Mouse (Mus musculus) retina, postnatal 1 day (tissue): ENCODE results near the gene Sdhd.
"Not testable (repeated sequence)": the region's sequence is repeated elsewhere in the genome, so short reads cannot be mapped to it uniquely, and the experiment has no call there.

Experiments used
- DNase-seq: peaks from one replicate; pipeline ENCODE4 v3.0.0-alpha.2; 2012

Sdhd gene

DNA sequence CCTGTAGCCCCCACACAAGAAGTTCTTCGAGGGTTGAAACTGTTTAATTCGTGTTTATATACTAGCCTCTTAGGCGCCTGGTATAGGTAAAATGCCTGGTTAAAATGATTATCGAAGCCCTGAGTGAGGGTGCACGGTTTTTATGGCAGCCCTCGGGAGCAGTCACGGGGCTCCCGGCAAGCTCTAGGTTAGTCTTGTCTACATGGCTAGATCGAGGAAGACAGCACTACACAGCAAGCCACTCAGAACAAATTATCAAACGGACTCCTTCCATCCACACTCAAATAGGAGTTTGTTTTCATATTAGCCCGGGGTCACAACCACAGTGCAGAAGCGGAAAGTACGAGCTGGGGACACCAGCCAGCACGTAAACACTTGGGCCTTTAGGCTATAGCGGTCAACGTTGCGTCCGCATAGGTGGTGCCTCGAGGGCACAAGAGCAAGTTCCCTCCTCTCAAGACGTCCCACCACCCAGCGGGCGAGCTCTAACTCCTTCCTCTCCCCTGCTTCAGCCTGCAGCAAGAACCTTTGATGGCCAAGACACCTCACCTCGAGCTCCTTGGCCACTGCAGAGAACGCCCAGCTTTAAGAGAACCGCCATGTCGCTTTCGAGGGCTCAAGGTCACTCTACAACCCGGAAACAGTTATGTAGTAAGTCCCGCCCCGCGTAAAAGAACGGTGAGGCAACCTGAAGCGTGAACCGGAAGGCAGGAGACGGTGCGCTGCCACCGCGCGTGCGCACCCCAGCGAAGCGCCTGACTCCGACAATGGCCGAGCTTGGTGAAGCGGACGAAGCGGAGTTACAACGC lies at the start of gene Sdhd, which contains the start of gene Timm8b:
Gene Sdhd, minus strand, starts transcription at position 624 of the 809 bp plus-strand sequence.
Gene Timm8b, plus strand, starts transcription at position 722 of the 809 bp plus-strand sequence.
- DNase-seq, result peak; percentile 98

DNA sequence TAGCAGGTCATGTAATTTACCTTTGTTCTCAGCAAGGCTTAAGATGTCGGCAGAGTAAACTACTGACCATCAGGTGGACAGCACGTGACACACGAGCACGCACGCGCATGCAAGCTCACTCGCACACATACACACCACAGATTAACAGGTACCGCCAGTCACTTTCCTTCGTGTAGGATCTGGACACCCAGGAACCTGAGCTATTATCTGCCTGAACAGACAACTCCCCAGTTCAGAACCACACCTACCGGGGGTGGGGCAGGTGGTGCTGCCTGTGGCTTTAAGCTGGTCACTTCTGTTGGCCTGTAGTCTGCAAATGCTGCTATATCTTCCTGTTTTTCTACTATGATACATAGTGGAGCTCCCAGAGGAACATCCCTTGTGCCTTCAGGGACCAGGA lies 46.9 kb upstream of the Sdhd start:
- DNase-seq, result no peak

- DNase-seq, result no peak
Observed at GRCm38 (mm10) chr9:50646826-50647370, 43.3 kb upstream of the Sdhd start.

GRCm38 (mm10) chr9:50634270-50634669 lies 30.7 kb upstream of the Sdhd start:
- DNase-seq, result no peak

DNA sequence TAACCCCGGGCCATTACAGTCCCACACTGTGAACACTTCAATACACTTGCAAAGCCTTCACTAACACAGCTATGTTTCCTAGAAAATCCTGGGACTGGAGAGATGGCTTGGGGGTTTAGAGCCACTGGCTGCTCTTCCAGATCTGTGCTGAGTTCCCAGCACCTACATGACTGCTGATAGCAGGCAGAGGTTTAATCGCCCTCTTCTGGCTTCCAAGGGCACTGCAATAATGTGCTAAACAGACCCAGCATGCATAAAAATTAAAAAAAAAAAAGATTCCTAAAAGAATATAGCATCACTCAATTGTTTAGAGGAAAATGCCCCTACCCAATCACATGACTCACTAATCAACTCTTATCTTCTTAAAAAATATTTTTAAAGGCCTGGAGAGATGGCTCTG lies 29.4 kb upstream of the Sdhd start:
- DNase-seq, result peak; percentile 23

DNA sequence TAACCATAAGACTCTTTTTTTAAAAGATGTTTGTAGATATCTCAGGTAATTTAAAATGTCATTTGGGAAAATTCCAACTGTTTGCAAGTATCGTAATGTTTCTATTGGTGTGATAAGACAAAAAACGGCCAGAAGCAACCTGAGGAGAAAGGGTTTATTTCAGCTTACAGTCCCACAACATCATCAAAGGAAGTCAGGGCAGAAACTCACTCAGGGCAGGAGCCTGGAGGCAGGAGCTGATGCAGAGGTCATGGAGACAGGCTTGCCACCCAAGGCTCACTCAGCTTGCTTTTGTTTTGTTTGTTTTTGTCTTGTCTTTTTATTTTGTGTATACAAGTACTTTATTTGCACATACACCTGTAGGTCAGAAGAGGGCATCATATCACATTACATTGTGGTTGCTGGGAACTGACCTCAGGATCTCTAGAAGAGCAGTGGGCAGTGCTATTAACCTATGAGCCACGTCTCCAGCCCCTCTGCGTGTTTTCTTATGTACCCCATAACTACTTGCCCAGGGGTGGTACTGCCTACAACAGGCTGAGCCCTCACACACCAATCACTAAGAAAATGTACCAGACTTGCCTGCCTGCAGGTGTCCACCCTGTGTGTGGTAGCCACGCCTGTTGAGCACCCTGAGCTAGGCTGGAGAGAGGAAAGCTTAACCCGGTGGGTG lies 28.5 kb upstream of the Sdhd start:
- no peak for DNase-seq

DNA sequence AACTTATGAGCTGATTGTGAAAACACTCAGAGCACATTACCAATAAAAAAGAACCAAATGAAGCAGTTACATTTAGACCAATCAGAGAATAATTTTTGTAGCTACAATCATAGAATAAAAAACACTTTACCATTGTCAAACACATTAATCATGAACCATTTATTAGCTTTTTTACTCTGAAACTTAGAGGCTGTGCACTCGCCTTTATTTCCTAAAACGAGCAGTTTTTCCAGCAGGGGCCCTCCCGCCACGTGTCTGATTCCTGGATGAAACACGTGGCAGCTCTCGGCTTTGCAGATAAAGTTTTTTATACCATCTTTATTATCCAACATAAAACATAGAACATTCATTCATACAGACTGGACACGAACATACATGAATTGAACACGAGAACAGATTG lies 27.3 kb upstream of the Sdhd start:
- not testable (repeated sequence) for DNase-seq

- no peak for DNase-seq
Observed at GRCm38 (mm10) chr9:50617794-50618330, 14.2 kb upstream of the Sdhd start.

DNA sequence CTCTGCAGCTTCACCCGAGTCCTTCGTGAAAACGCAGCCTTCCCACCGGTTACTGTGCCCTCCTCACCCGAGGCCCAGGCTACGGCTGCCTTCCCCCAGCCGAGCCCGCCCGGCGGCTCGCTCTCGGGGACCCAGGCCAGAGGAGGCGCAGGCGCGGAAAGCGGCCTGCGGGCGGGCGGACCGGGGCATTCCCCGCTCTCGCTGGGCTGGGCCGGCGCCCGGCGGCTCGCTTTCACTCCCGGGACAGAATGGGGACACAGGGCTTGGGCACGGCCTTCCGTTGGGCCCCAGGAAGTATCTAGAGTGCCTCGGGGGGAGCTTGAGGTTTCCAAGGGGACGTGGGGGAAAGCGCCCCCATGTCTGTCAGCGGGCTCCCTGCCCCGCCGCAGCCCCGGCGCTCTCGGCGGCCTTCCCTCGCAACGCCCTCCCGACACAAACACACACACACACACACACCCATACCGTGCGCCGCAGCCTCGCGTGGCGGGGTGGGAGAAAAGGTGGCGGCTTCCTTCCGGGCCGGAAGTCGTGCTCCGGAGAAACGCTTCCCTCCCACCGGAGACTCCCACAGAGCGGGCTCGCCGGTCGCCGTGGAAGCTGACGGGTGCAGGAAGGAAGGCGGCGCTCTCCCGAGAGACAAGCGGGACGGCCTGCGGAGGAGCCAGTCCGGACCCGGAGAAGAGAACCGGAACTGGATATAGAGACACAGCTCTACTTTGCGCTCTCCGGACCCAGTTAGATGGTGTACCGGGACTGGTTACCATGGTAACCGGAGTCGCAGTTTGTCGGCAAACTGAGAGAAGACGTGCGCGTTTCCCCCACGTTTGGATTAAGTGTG lies 13.4 kb upstream of the Sdhd start, which contains the start of the genes Pih1d2 and Nkapd1:
Gene Pih1d2, plus strand, starts transcription at position 556 of the 838 bp plus-strand sequence.
Gene Nkapd1, minus strand, starts transcription at position 699 of the 838 bp plus-strand sequence.
- DNase-seq, result peak; percentile 95

GRCm38 (mm10) chr9:50616161-50616560 lies 12.5 kb upstream of the Sdhd start:
- DNase-seq, result no peak

GRCm38 (mm10) chr9:50612115-50612514 lies 8.5 kb upstream of the Sdhd start:
- no peak for DNase-seq

- DNase-seq, result no peak
Observed at GRCm38 (mm10) chr9:50604338-50604737, 726 bp upstream of the Sdhd start.

DNA sequence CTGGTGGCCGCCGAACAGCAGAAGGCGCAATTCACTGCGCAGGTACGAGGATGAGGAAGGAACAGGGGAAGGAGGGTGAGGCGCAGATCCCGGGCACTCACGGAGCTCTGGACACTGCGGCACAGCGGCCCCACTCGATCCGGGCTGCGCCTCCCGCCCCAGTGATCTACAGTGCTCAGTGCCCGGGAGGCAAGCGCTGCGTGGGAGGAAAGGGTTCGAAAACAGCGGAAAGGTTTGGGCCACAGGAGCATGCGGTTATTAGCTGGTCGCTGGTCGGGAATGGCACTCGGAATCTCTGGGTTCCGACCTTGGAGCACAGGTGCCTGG lies 349 bp upstream of the Sdhd start:
- DNase-seq, result no peak

DNA sequence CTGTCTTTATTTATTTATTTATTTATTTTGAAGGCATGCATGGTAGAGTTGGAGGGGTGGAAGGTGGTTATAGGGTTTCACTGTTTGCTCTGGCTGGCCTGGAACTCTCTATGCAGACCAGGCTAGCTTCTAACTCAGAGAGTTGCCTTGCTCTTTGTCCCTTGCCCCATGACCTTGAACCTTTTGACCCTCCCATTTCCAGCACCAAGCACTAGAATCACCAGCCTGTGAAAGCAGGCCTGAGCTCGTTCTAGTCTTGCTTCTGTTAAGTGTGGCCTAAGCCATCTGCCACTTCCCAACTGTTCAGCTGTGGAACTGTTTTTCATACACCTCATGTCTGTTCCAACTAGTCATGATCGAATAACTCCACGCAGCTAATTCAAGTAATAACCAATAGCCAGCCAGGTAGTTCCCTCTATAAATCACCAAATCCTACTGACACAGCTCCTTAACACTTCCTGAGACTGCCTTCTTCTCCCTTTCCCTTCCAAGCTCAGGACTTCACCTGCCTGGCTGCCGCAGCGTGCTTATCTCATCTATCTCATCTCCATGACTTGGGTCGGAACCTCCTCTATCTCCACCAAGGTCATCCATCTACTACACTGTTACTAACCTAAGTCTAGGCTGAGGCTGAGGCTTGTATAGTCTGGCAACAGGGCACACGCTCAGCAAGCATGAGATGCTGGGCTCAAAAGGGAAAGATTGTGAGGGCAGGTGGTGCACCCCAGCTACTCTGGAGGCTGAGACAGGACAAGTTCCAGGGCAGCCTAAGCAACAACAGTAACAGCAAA lies 1.4 kb downstream of the Sdhd start:
- no peak for DNase-seq

DNA sequence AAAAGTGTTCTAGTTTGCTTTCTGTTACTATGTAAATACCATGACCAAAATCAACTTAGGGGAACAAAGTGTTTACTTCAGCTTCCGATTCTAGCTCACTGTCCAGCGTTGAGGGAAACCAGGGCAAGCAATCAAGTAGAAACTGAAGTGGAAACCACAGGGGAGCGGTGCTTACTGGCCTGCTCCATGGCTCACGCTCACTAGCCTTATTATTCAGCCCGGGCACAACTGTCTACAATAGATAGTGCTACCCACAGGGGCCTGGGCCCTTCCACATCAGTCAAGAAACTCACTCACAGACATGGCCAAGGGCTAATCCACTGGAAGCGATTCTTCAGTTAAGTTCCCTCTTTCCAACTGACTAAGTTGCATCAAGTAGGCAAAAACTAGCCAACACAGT lies 2.1 kb downstream of the Sdhd start:
- no peak for DNase-seq

GRCm38 (mm10) chr9:50596973-50597372 lies 6.6 kb downstream of the Sdhd start:
- no peak for DNase-seq

DNA sequence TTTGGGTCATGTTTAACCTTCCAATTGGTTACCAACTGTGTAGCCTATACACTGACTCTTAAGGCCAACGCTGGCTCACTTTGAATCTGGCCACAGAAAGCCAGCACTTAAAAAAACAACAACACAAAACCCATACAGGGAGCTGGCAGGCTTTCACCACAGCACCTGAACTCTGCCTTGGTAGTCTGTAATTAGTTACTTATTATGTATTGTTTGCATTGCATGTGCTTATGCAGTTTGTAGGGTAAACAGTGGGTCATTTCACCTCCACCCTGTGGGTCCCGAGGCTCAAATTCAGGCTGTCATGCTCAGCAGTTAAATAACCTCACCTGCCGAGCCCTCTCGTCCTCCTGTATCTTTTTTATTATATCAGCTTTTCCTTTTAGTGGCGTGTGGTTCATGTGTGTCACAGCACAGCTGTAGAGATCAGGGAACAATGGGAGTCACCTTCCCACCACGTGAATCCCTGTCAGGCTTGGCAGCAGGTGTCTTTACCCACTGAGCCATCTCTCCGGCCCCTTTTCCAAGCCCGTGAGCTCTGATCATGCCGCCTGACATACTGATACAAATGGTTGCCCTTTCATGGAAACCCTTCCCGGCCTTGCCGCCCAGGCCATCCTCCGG lies 8.7 kb downstream of the Sdhd start:
- no peak for DNase-seq

GRCm38 (mm10) chr9:50593544-50593943 lies 10.1 kb downstream of the Sdhd start:
- DNase-seq, result peak; percentile 63

DNA sequence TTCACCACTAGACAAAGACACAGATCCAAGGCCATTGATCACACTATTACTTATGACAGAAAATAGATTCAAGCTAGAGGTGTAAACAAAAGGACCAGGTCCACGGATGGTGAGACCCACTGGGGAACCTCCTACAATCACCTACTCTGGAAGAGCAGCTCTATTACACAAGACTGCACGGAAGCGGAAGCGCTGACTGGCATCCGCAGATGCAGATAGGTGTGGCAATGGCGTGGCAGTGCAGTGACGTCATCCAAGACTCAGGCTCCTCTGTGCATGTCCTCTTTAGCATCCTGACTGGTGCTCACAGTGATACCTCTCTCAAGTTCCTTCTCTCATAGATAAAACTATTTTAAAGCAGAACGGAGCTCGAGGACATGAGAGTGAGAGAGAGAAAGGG lies 10.7 kb downstream of the Sdhd start:
- no peak for DNase-seq

- DNase-seq, result no peak
Observed at GRCm38 (mm10) chr9:50590856-50591518, 12.6 kb downstream of the Sdhd start.

GRCm38 (mm10) chr9:50586955-50587354 lies 16.7 kb downstream of the Sdhd start:
- DNase-seq, result no peak
